Mouse (Mus musculus) effector memory CD4-positive, alpha-beta T cell, adult 7 months (primary cell): ENCODE results near the gene Wnt10b. TPM values are rescaled to one million over a fixed set of nuclear protein-coding genes. Genes with fewer than 3 reads are reported as not detected.

Experiments
- polyA plus RNA-seq: library from polyadenylated mRNA; unstranded; fragments of 100-300 nt; shearing (Covaris generic); gene quantifications from one replicate; pipeline ENCODE4 v1.2.1, GENCODE M21; 2017

The Wnt10b gene
- not detected for polyA plus RNA-seq

GRCm38 (mm10) chr15:98777762-98778161 is at the start of gene Wnt10b:
TSS of gene Wnt10b (minus strand) at chr15:98778150.

GRCm38 (mm10) chr15:98809390-98809789 is 31.4 kb upstream of the Wnt10b start, which contains the start of gene Ddn:
TSS of gene Ddn (minus strand) at chr15:98809490.

GRCm38 (mm10) chr15:98789661-98790535 is 11.9 kb upstream of the Wnt10b start, which contains the start of gene Wnt1:
TSS of gene Wnt1 (plus strand) at chr15:98789857.

GRCm38 (mm10) chr15:98762670-98763529 is 15.1 kb downstream of the Wnt10b start, which contains the start of gene Arf3:
TSS of gene Arf3 (minus strand) at chr15:98763214.

GRCm38 (mm10) chr15:98727443-98728321 is 50.3 kb downstream of the Wnt10b start, which contains the start of gene Fkbp11:
TSS of gene Fkbp11 (minus strand) at chr15:98728198.

Other genes starting within 250 kb of the Wnt10b start
- gene Kansl2, start 243.9 kb downstream of the Wnt10b start, polyA plus RNA-seq, result 71.2 TPM
- 124 TPM for gene Ccnt1, start 207.2 kb downstream of the Wnt10b start, polyA plus RNA-seq
- not detected for gene 4930415O20Rik, start 207.1 kb downstream of the Wnt10b start, polyA plus RNA-seq
- gene Adcy6, start 168.1 kb downstream of the Wnt10b start, polyA plus RNA-seq, result 0.56 TPM
- 0.99 TPM for gene Cacnb3, start 147.3 kb downstream of the Wnt10b start, polyA plus RNA-seq
- 26.5 TPM for gene Ddx23, start 115.3 kb downstream of the Wnt10b start, polyA plus RNA-seq
- gene Rnd1, start 100.7 kb downstream of the Wnt10b start, polyA plus RNA-seq, result 3.1 TPM
- gene Ccdc65, start 69.9 kb downstream of the Wnt10b start, polyA plus RNA-seq, result 0.48 TPM
- not detected for gene Fkbp11, start 50.0 kb downstream of the Wnt10b start, polyA plus RNA-seq
- 84.9 TPM for gene Arf3, start 14.9 kb downstream of the Wnt10b start, polyA plus RNA-seq
- gene Wnt1, start 11.7 kb upstream of the Wnt10b start, polyA plus RNA-seq, result not detected
- 0.20 TPM for gene Ddn, start 31.3 kb upstream of the Wnt10b start, polyA plus RNA-seq
- 111 TPM for gene Prkag1, start 53.4 kb upstream of the Wnt10b start, polyA plus RNA-seq
- gene Kmt2d, start 93.1 kb upstream of the Wnt10b start, polyA plus RNA-seq, result 21.8 TPM
- gene Rhebl1, start 116.4 kb upstream of the Wnt10b start, polyA plus RNA-seq, result 29.6 TPM
- 0.09 TPM for gene Dhh, start 120.4 kb upstream of the Wnt10b start, polyA plus RNA-seq
- gene Lmbr1l, start 140.1 kb upstream of the Wnt10b start, polyA plus RNA-seq, result 95.0 TPM
- gene Tuba1b, start 156.4 kb upstream of the Wnt10b start, polyA plus RNA-seq, result 267 TPM
- not detected for gene Gm49450, start 175.4 kb upstream of the Wnt10b start, polyA plus RNA-seq
- 205 TPM for gene Tuba1a, start 175.6 kb upstream of the Wnt10b start, polyA plus RNA-seq